Mouse (Mus musculus) heart, postnatal 36 days (tissue): ENCODE data around the gene Frem2. TPM values are rescaled to one million over a fixed set of nuclear protein-coding genes. Genes with fewer than 3 reads are reported as not detected.

Source experiments
- DNase-seq, 2 experiments: peaks; one replicate each; pipeline ENCODE4 v3.0.0; 2021 to 2022
- intact Hi-C: fragments of 180-260 bp; cut with DNase I; formaldehyde crosslinking; loops from one replicate; pipeline ENCODE4 v1.15.1; 2025
- total RNA-seq, 2 experiments: library from RNA; stranded (reverse); gene quantifications; 2 replicates each; pipeline ENCODE4 v1.2.3; 2021

The Frem2 gene
- total RNA-seq, 2 experiments from 2014 or later, result 6.2 to 10.1 TPM

GRCm38 (mm10) chr3:53475889-53476288 is 181.3 kb downstream of the Frem2 start:
- peak in 1 of 2 experiments; percentile 45 for DNase-seq
- intact Hi-C loops, result loop anchor here (2.0 kb wide), 1 partner anchor 17 kb away; no protein-coding TSS in a partner anchor

GRCm38 (mm10) chr3:53474179-53474578 is 183.0 kb downstream of the Frem2 start:
- no peak for DNase-seq
- intact Hi-C loops, result loop anchor here (2.0 kb wide), 1 partner anchor 19 kb away; no protein-coding TSS in a partner anchor

GRCm38 (mm10) chr3:53472061-53472460 is 185.1 kb downstream of the Frem2 start:
- DNase-seq, result no peak
- intact Hi-C loops, result no loop called here

GRCm38 (mm10) chr3:53469650-53470049 is 187.5 kb downstream of the Frem2 start:
- intact Hi-C loops, result loop anchor here (10.0 kb wide), 2 partner anchors 1205 to 1905 kb away; partner anchors contain the start of genes Foxo1 and Setd7
- no peak for DNase-seq

GRCm38 (mm10) chr3:53467356-53467755 is 189.8 kb downstream of the Frem2 start:
- intact Hi-C loops, result loop anchor here (10.0 kb wide), 2 partner anchors 1203 to 1903 kb away; partner anchors contain the start of genes Foxo1 and Setd7
- DNase-seq, result no peak

GRCm38 (mm10) chr3:53466481-53466880 is 190.7 kb downstream of the Frem2 start:
- intact Hi-C loops, result loop anchor here (10.0 kb wide), 2 partner anchors 1202 to 1902 kb away; partner anchors contain the start of genes Foxo1 and Setd7
- no peak for DNase-seq

GRCm38 (mm10) chr3:53465330-53465729 is 191.8 kb downstream of the Frem2 start:
- intact Hi-C loops, result loop anchor here (10.0 kb wide), 2 partner anchors 1201 to 1901 kb away; partner anchors contain the start of genes Foxo1 and Setd7
- no peak for DNase-seq

GRCm38 (mm10) chr3:53464146-53464698 is 192.9 kb downstream of the Frem2 start:
- DNase-seq, result no peak
- intact Hi-C loops, result loop anchor here (5.0 to 10.0 kb wide), 3 partner anchors 447 to 1899 kb away; partner anchors contain the start of genes Cog6, Foxo1 and Setd7

Other genes starting within 250 kb of the Frem2 start
- 1 to 10 TPM; 5.5 to 6.6 TPM for gene Nhlrc3, start 194.0 kb downstream of the Frem2 start, total RNA-seq
- 10 to 100 TPM in 1 of 2 experiments, 1 to 10 TPM in 1; 7.6 to 11.0 TPM for gene Proser1, start 193.7 kb downstream of the Frem2 start, total RNA-seq
- gene Stoml3, start 168.7 kb downstream of the Frem2 start, total RNA-seq, result not detected
- gene Gm10985, start 187.7 kb upstream of the Frem2 start, total RNA-seq, result not detected
- 10 to 100 TPM; 47.1 to 48.8 TPM for gene Ufm1, start 206.5 kb upstream of the Frem2 start, total RNA-seq